ENCODE assay signal across 8 mouse cellular contexts in the genomic region with DNA sequence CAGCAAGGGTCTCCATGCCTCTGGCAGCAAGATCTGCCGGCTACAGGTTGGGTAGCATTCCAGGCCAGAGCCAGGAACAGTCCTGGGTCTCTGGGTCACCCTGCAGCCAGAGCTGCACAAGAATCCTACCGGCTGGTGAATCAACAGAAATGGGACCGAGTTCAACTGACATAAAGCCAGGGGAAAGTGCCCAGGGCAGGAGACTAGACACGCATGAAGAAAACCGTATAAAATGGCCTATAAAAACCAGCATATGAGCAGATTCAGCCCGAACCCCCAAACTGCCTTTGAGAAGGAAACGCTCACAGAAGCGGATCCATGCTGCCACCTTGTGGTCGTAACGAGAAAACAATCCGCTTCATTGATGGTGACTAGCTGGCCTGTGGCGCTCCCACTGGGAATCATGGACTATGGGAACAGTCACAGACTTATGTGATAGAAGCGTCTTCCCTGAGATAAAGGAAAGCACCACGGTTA. TPM values are rescaled to one million over a fixed set of nuclear protein-coding genes. Genes with fewer than 3 reads are reported as not detected.
DNase-seq lines count a peak whose midpoint lies in the region; ATAC-seq and TF ChIP-seq lines count a peak whose summit lies in the region.

No protein-coding gene starts in this region.

- H3K4me3 ChIP-seq in layer of hippocampus, adult 2 months: no peak overlapping the region
- H3K4me3 ChIP-seq in lung, adult 2 months (replicated peaks; ENCODE audit: extremely low read depth, low read depth, low read length): no peak overlapping the region

- TF ChIP-seq POLR2A in lung, adult 2 months (IDR thresholded peaks at IDR 0.05; ENCODE audit: borderline replicate concordance, extremely low read depth, low read depth, low read length): no peak

- DNase-seq in Muller cell, postnatal 12 days (ENCODE audit: inconsistent ontology term): peak; percentile 71
- peak; percentile 89 for DNase-seq in cerebellum, adult 8-10 months
- peak; percentile 88 for DNase-seq in forelimb bud, embryonic 11.5 days (ENCODE audit: low read depth, low spot score)
- peak; percentile 87 to 90 for DNase-seq in layer of hippocampus, adult 2 months (ENCODE audit: low spot score in 2 of 2)
- DNase-seq in lung, adult 2 months: peak; percentile 68
- peak; percentile 17 to 56 for DNase-seq in thymus, postnatal 10 days (ENCODE audit: low spot score in 2 of 2)

- peak; percentile 97 for TF ChIP-seq CTCF in layer of hippocampus, adult 2 months (conservative IDR thresholded peaks at IDR 0.05)
- TF ChIP-seq CTCF in lung, adult 2 months (IDR thresholded peaks at IDR 0.05; ENCODE audit: insufficient read depth, low read length): peak; percentile 91

- WGBS in lung, adult 2 months: 3% methylated on average over 14 of the region's 14 CpGs

- peak overlapping the region; percentile 62; the same call in 1 of the 2 replicates for H3K27ac ChIP-seq in layer of hippocampus, adult 2 months

- peak; percentile 82 to 89 for ATAC-seq in hematopoietic stem cell, adult 5-6 weeks (replicated peaks in 1 of 2; ENCODE audit: insufficient read depth in 1 of 2, low FRiP score in 2 of 2, low TSS enrichment in 1 of 2, low read depth in 1 of 2, poor library complexity in 2 of 2, severe bottlenecking in 2 of 2)
- ATAC-seq in neutrophil, adult 5-6 weeks (ENCODE audit: extremely low read depth, insufficient number of reproducible peaks, low FRiP score, poor library complexity, severe bottlenecking): 0 out of 2 replicates have a peak, but pooled peaks have one; percentile 48

- H3K4me1 ChIP-seq in lung, adult 2 months (ENCODE audit: control insufficient read depth, insufficient read depth, low read length): no peaks in the 10 kb centered on the region

RNA-seq across cellular contexts. Expression of gene Pigz, which starts 15.4 kb away (rescaled TPM):
- total RNA-seq in hematopoietic stem cell, adult 5-6 weeks (2017): not detected in 2 replicates
- total RNA-seq in layer of hippocampus, adult 2 months (2021): 10 to 100 TPM; 11.9 to 15.6 TPM
- 4.8 and 5.5 TPM in 2 replicates for polyA plus RNA-seq in lung, adult 2 months (2012; rRNA removed)
- total RNA-seq in neutrophil, adult 5-6 weeks (2017): not detected in 2 replicates

RNA-seq across cellular contexts. Expression of gene 0610012G03Rik, which starts 30.0 kb away (rescaled TPM):
- total RNA-seq in hematopoietic stem cell, adult 5-6 weeks (2017): 9.6 and 14.9 TPM in 2 replicates
- 10 to 100 TPM; 37.6 to 42.1 TPM for total RNA-seq in layer of hippocampus, adult 2 months (2021)
- polyA plus RNA-seq in lung, adult 2 months (2012; rRNA removed): 49.6 and 74.2 TPM in 2 replicates
- 9.0 and 10.9 TPM in 2 replicates for total RNA-seq in neutrophil, adult 5-6 weeks (2017)

RNA-seq across cellular contexts. Expression of gene Ncbp2, which starts 30.0 kb away (rescaled TPM):
- total RNA-seq in hematopoietic stem cell, adult 5-6 weeks (2017): 41.9 and 45.2 TPM in 2 replicates
- 10 to 100 TPM; 49.5 to 52.3 TPM for total RNA-seq in layer of hippocampus, adult 2 months (2021)
- 6.6 and 26.5 TPM in 2 replicates for polyA plus RNA-seq in lung, adult 2 months (2012; rRNA removed)
- 13.9 and 15.1 TPM in 2 replicates for total RNA-seq in neutrophil, adult 5-6 weeks (2017)

RNA-seq across cellular contexts. Expression of gene Meltf, which starts 39.7 kb away (rescaled TPM):
- not detected in 2 replicates for total RNA-seq in hematopoietic stem cell, adult 5-6 weeks (2017)
- under 1 TPM; 0.20 to 0.29 TPM for total RNA-seq in layer of hippocampus, adult 2 months (2021)
- polyA plus RNA-seq in lung, adult 2 months (2012; rRNA removed): 0.09 and 0.28 TPM in 2 replicates
- total RNA-seq in neutrophil, adult 5-6 weeks (2017): not detected in 2 replicates

Comparison
In these comparisons a context has a peak if more than half of its experiments do, and no peak if none do; other contexts are left out.
1. DNase-seq: peak in every context shown above with its lines; median percentile 89 in cerebellum, adult 8-10 months; 88 in layer of hippocampus, adult 2 months; 88 in forelimb bud, embryonic 11.5 days; 71 in Muller cell, postnatal 12 days; 68 in lung, adult 2 months; 36 in thymus, postnatal 10 days.
2. RNA of gene Pigz, which starts 15.4 kb away (total RNA-seq): 11.9 to 15.6 TPM in layer of hippocampus, adult 2 months; not detected in hematopoietic stem cell, adult 5-6 weeks and not detected in neutrophil, adult 5-6 weeks; every median in the first group is over 10 times any median in the second.